Mouse (Mus musculus) stomach, embryonic 14.5 days (tissue): ENCODE data around the gene Aldh3b1. TPM values are rescaled to one million over a fixed set of nuclear protein-coding genes. Genes with fewer than 3 reads are reported as not detected.

Experiments
- ATAC-seq: fragments of 200-750 bp; cut with Nextera tagmentation; 2 replicates; pipeline ENCODE4 v1.8.0; 2017; ENCODE audit warnings: low read depth, moderate TSS enrichment; ENCODE audit not compliant: insufficient number of reproducible peaks, insufficient read depth, low FRiP score
- H3K27ac ChIP-seq: fragments of 300-500 bp; sonication (generic); 2 replicates; pipeline ENCODE4 v1.5.1; 2014; ENCODE audit warnings: mild to moderate bottlenecking, low read length, moderate library complexity, mixed read lengths
- H3K27me3 ChIP-seq: fragments of 300-500 bp; sonication (generic); 2 replicates; pipeline ENCODE4 v1.6.1; 2014; ENCODE audit warnings: low read length, control low read depth, mixed read lengths; ENCODE audit not compliant: control insufficient read depth, insufficient read depth
- H3K36me3 ChIP-seq: fragments of 300-500 bp; sonication (generic); 2 replicates; pipeline ENCODE4 v1.6.1; 2014; ENCODE audit warnings: mild to moderate bottlenecking, control low read depth, low read length, moderate library complexity, mixed read lengths; ENCODE audit not compliant: control insufficient read depth, insufficient read depth
- H3K4me1 ChIP-seq: fragments of 300-500 bp; sonication (generic); 2 replicates; pipeline ENCODE4 v1.6.1; 2014; ENCODE audit warnings: low read length, control low read depth, mixed read lengths; ENCODE audit not compliant: control insufficient read depth, insufficient read depth
- H3K4me2 ChIP-seq: fragments of 300-500 bp; sonication (generic); replicated peaks from 2 replicates; pipeline ENCODE4 v1.6.1; 2014; ENCODE audit warnings: low read depth, low read length, control low read depth
- H3K4me3 ChIP-seq: fragments of 300-500 bp; sonication (generic); 2 replicates; pipeline ENCODE4 v1.5.1; 2014; ENCODE audit warnings: low read depth, low read length, control low read depth
- H3K9ac ChIP-seq: fragments of 300-500 bp; sonication (generic); replicated peaks from 2 replicates; pipeline ENCODE4 v1.6.1; 2014; ENCODE audit warnings: low read depth, mild to moderate bottlenecking, control low read depth, low read length, moderate library complexity, mixed read lengths
- H3K9me3 ChIP-seq: fragments of 300-500 bp; sonication (generic); 2 replicates; pipeline ENCODE4 v1.6.1; 2016; ENCODE audit warnings: low read depth, low read length, control low read depth; ENCODE audit not compliant: control insufficient read depth
- WGBS: fragments of 180-500 bp; shearing (Covaris S2); extraction: QIAGEN DNeasy Blood & Tissue Kit; methylation state at CpG from one replicate; pipeline ENCODE4 v1.1.7; 2014; 5-methylcytosine and 5-hydroxymethylcytosine counted together
- polyA plus RNA-seq: library from polyadenylated mRNA; unstranded; fragments of >200 nt; fragmentation: Nextera tagmentation; extraction: Ambion mirVana; gene quantifications from 2 replicates; pipeline ENCODE4 v1.2.1, GENCODE M21; 2014

Aldh3b1 gene
- polyA plus RNA-seq, 1 experiment from 2014 or later, result 1.2 TPM

- H3K9me3 ChIP-seq, result no peaks in the 10 kb centered on the region
- no peak overlapping the region for H3K4me3 ChIP-seq
- H3K9ac ChIP-seq, result no peak overlapping the region
- H3K4me2 ChIP-seq, result no peak overlapping the region
- H3K36me3 ChIP-seq, result peaks cover 4% of the 10 kb centered on the region; the same call in 1 of the 2 replicates
- no peak overlapping the region for H3K27ac ChIP-seq
- H3K27me3 ChIP-seq, result no peaks in the 10 kb centered on the region
- ATAC-seq, result no peak
- H3K4me1 ChIP-seq, result 0 out of 2 replicates have a peak, but pooled peaks cover 13% of the 10 kb centered on the region
Observed at GRCm38 (mm10) chr19:3871468-3871867, 58.1 kb downstream of the Aldh3b1 start.

DNA sequence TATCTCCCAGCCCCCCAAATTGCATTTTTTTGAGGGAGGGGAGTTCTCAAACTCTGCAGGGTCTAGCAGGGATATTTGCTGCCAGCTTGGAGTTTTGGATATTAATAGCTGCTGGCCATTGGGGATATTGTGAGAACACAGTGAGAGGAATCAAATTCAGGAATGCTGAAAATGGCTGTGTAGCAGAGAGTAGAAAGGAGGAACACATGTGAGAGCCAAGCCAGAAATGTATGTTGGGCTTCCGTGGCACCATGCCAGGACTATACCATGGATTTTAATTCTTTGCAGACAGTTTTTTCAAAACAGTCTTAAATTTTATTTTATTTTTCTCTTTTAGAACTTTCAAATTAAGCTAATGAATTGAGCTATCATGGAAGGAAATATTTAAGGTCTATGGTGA lies 61.3 kb downstream of the Aldh3b1 start:
- no peak overlapping the region for H3K27ac ChIP-seq
- no peak overlapping the region for H3K9ac ChIP-seq

DNA sequence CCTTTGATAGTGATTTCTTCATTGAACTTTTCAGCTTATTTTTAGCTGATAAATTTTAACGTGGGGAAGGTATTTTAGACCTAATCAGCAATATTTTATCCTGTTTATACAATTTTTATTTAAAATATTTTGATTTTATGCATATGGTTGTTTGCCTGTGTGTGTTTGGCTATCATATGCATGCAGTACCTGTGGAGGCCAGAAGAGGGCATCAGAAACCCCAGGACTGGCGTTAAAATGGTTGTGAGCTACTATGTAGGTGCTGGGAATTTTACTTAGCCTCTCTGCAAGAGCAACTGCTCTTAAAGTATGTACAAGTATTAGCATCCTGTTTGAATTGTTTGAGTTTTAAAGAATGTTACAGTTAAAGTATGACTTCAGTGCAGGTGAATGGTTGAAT lies 64.6 kb downstream of the Aldh3b1 start:
- H3K4me1 ChIP-seq, result 0 out of 2 replicates have a peak, but pooled peaks cover 3% of the 10 kb centered on the region
- peaks cover 7% of the 10 kb centered on the region; the same call in 1 of the 2 replicates for H3K36me3 ChIP-seq
- no peak overlapping the region for H3K4me3 ChIP-seq
- no peak overlapping the region for H3K27ac ChIP-seq
- H3K27me3 ChIP-seq, result no peaks in the 10 kb centered on the region
- H3K9me3 ChIP-seq, result no peaks in the 10 kb centered on the region
- no peak for ATAC-seq
- H3K9ac ChIP-seq, result no peak overlapping the region
- H3K4me2 ChIP-seq, result no peak overlapping the region
- 81% methylated on average over 2 of the region's 2 CpGs for WGBS

More for the DNA sequence above, 61.3 kb downstream of the Aldh3b1 start:
- no peak overlapping the region for H3K4me3 ChIP-seq
- ATAC-seq, result no peak
- WGBS, result 85% methylated on average over 1 of the region's 1 CpGs
- H3K36me3 ChIP-seq, result peaks cover 7% of the 10 kb centered on the region; the same call in 1 of the 2 replicates
- H3K27me3 ChIP-seq, result no peaks in the 10 kb centered on the region
- H3K4me2 ChIP-seq, result no peak overlapping the region
- H3K4me1 ChIP-seq, result 0 out of 2 replicates have a peak, but pooled peaks cover 13% of the 10 kb centered on the region
- H3K9me3 ChIP-seq, result no peaks in the 10 kb centered on the region

Other genes starting within 250 kb of the Aldh3b1 start
- 10.3 and 11.3 TPM in 2 replicates for gene Lrp5, start 243.2 kb downstream of the Aldh3b1 start, polyA plus RNA-seq
- gene 1810055G02Rik, start 221.5 kb downstream of the Aldh3b1 start, polyA plus RNA-seq, result 37.4 and 44.3 TPM in 2 replicates
- 40.3 and 41.5 TPM in 2 replicates for gene Kmt5b, start 162.4 kb downstream of the Aldh3b1 start, polyA plus RNA-seq
- gene Chka, start 78.0 kb downstream of the Aldh3b1 start, polyA plus RNA-seq, result 59.8 and 60.8 TPM in 2 replicates
- gene Tcirg1, start 22.7 kb downstream of the Aldh3b1 start, polyA plus RNA-seq, result 28.4 and 30.9 TPM in 2 replicates
- 320 and 361 TPM in 2 replicates for gene Ndufs8, start 17.0 kb downstream of the Aldh3b1 start, polyA plus RNA-seq
- gene Unc93b1, start 5.4 kb upstream of the Aldh3b1 start, polyA plus RNA-seq, result 13.1 and 15.4 TPM in 2 replicates
- gene Aldh3b3, start 28.8 kb upstream of the Aldh3b1 start, polyA plus RNA-seq, result 0.09 TPM in 1 of 2 replicates, not detected in the other
- 11.7 and 14.4 TPM in 2 replicates for gene Aldh3b2, start 42.5 kb upstream of the Aldh3b1 start, polyA plus RNA-seq
- 7.8 and 8.8 TPM in 2 replicates for gene Acy3, start 56.8 kb upstream of the Aldh3b1 start, polyA plus RNA-seq
- gene Tbx10, start 62.9 kb upstream of the Aldh3b1 start, polyA plus RNA-seq, result not detected in 2 replicates
- 30.9 and 42.2 TPM in 2 replicates for gene Nudt8, start 70.8 kb upstream of the Aldh3b1 start, polyA plus RNA-seq
- gene Gm49405, start 70.8 kb upstream of the Aldh3b1 start, polyA plus RNA-seq, result 3.3 TPM in 2 replicates
- gene Doc2g, start 73.5 kb upstream of the Aldh3b1 start, polyA plus RNA-seq, result 4.5 TPM in 2 replicates
- 195 and 205 TPM in 2 replicates for gene Ndufv1, start 83.0 kb upstream of the Aldh3b1 start, polyA plus RNA-seq
- gene Gstp1, start 108.2 kb upstream of the Aldh3b1 start, polyA plus RNA-seq, result 635 and 672 TPM in 2 replicates
- gene Gstp2, start 116.2 kb upstream of the Aldh3b1 start, polyA plus RNA-seq, result 10.4 and 18.0 TPM in 2 replicates
- gene Gstp3, start 129.8 kb upstream of the Aldh3b1 start, polyA plus RNA-seq, result not detected in 2 replicates
- not detected in 2 replicates for gene Cabp2, start 151.8 kb upstream of the Aldh3b1 start, polyA plus RNA-seq
- 74.1 and 91.0 TPM in 2 replicates for gene Cdk2ap2, start 167.4 kb upstream of the Aldh3b1 start, polyA plus RNA-seq
- 9.2 and 10.8 TPM in 2 replicates for gene Pitpnm1, start 170.2 kb upstream of the Aldh3b1 start, polyA plus RNA-seq
- gene Aip, start 196.1 kb upstream of the Aldh3b1 start, polyA plus RNA-seq, result 95.3 and 101 TPM in 2 replicates
- not detected in 2 replicates for gene Gpr152, start 210.0 kb upstream of the Aldh3b1 start, polyA plus RNA-seq
- not detected in 2 replicates for gene Cabp4, start 214.2 kb upstream of the Aldh3b1 start, polyA plus RNA-seq
- 149 and 152 TPM in 2 replicates for gene Coro1b, start 218.8 kb upstream of the Aldh3b1 start, polyA plus RNA-seq
- 1.9 and 2.6 TPM in 2 replicates for gene Ptprcap, start 223.8 kb upstream of the Aldh3b1 start, polyA plus RNA-seq
- gene Rps6kb2, start 233.5 kb upstream of the Aldh3b1 start, polyA plus RNA-seq, result 35.8 and 38.9 TPM in 2 replicates
- 0.90 and 1.3 TPM in 2 replicates for gene Carns1, start 245.7 kb upstream of the Aldh3b1 start, polyA plus RNA-seq